Mouse (Mus musculus) testis, adult 2 months (tissue): ENCODE data around the gene Bcar3.

Source experiments
- CTCF ChIP-seq: fragments of 200-500 bp; IDR thresholded peaks from 2 replicates; pipeline ENCODE4 v1.5.1; 2012; ENCODE audit warnings: low read depth, mild to moderate bottlenecking, inconsistent platforms, low read length, moderate library complexity; ENCODE audit not compliant: control insufficient read depth, insufficient read depth, insufficient replicate concordance
- POLR2A ChIP-seq: fragments of 200-500 bp; IDR thresholded peaks from 2 replicates; pipeline ENCODE4 v1.6.1; 2012; ENCODE audit warnings: low read depth, mild to moderate bottlenecking, inconsistent platforms, low read length, moderate library complexity; ENCODE audit not compliant: control insufficient read depth

- TF ChIP-seq POLR2A (no peak), CTCF (no peak)
Measured at GRCm38 (mm10) chr3:122338897-122339296, 45.0 kb downstream of the Bcar3 start.
